Mouse (Mus musculus) granulocyte monocyte progenitor cell, adult 5-6 weeks (primary cell): ENCODE measurements around the gene Gramd4. TPM values are rescaled to one million over a fixed set of nuclear protein-coding genes. Genes with fewer than 3 reads are reported as not detected.

Experiments
- ATAC-seq: replicated peaks from 2 replicates; pipeline ENCODE4 v1.8.0; 2016; ENCODE audit warnings: mild to moderate bottlenecking, moderate TSS enrichment, inconsistent platforms; ENCODE audit not compliant: poor library complexity, severe bottlenecking
- total RNA-seq, 2 experiments: library from RNA; stranded (forward) in 1 of 2; stranded (reverse) in 1 of 2; fragments of 200-712, 200-1000 nt in 1 of 2; fragments of >200 nt in 1 of 2; fragmentation: Nextera tagmentation in 1 of 2; gene quantifications; 2 replicates each; pipeline ENCODE4 v1.2.3; 2014 to 2017

The Gramd4 gene
- total RNA-seq, 2 experiments from 2014 or later = 18.4 to 19.9 TPM

DNA sequence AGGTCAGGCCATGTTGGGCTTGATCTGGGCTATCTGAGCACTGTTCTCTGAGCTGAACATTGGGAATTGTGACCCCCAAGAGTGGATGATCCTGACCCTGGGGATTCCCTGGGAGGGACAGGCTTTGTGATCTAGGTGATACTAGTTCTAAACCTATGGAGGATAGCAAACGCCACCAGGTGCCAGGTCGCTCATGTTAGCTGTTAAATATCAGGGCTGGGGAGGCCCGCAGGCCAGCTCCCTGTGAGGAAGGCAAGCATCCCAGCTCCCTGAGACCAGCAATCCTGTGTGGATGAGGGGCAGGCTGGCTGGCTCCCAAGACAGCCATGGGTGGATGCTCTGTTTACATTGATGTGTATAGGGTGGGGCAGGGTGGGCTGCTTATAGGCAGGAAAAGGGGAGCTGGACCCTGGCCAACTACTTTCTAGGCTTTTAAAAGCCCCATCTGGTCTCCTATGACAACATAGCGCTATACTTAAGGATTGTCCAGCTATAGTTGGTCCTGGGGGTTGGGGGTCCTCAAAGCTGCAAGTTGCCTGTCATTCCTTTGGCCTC, 10.5 kb downstream of the Gramd4 start:
- no peak for ATAC-seq

DNA sequence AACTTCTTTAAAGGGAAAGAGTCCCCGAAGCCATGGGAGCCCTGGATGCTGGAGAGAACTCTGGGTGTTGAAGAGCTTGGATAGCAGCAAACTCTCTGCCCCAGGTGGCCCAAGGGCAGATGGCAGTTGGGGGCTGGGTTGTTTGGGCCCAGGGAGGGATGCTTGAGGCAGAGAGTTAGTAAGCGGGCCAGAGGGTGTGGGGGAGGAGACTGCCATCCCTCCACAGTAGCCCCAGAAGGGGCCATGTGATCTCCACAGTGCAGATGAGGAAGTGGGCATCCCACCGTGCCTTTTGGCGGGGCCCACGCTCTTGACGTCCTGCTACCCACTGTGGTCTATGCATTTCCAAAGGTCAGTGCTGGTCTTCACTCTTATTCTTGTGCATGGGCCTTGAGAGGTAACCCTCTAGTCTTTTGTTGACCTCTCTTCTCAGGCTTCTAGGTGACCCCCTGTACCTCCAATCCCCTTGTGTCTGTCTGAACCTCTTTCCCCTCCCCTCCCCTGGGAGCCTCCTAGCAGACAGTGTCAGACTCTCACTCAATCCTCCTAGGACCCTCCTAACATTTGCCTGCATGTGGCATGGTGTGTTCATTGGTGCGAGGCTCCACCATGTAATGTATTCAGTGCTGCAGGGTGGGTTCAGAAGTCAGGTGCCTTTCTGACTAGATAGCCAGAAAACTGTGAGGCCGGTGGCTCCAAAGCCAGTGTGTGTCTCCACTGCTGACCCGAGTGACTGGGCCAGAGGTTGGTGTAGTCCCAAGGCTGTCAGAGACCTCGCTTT, 11.7 kb downstream of the Gramd4 start:
- ATAC-seq = peak; percentile 46

DNA sequence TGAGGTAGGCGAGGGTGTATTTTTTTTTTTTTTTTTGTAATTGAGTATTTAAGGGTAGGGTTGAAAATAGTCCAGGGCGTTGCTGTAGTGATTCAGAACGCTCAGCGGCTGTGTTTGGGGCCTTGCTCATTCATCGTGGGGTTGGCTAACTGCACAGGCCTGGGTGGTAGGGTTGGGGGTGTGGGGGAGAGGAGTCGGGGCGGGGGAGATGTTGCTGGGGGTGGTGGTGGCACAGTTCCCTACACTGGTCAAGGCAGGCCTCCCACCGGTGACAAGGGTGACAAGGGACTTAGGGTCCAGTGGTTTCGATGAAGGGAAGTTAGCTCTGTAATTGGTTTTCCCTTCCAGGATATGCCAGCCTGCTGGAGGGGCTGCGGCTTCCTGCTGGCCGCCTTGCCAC, 12.9 kb downstream of the Gramd4 start:
- peak; percentile 32 for ATAC-seq

DNA sequence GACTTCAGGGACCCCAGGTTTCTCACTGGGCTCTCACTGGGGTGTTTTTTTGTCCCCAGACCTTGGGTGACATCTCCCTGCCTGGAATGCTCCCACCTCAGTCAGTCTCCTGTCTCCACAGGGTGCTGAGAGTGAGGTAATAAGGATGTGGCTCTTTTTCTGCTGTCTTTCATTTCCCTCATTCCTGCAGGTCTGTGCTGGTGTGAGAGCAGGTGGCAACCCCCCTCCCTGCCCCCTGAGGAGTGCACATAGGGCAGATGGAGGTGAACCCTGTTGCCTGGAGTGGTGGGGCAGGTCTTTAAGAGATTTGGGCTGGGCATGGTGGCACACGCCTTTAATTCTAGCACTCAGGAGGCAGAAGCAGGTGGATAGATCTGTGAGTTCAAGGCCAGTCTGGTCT, 13.7 kb downstream of the Gramd4 start:
- ATAC-seq = peak; percentile 33

DNA sequence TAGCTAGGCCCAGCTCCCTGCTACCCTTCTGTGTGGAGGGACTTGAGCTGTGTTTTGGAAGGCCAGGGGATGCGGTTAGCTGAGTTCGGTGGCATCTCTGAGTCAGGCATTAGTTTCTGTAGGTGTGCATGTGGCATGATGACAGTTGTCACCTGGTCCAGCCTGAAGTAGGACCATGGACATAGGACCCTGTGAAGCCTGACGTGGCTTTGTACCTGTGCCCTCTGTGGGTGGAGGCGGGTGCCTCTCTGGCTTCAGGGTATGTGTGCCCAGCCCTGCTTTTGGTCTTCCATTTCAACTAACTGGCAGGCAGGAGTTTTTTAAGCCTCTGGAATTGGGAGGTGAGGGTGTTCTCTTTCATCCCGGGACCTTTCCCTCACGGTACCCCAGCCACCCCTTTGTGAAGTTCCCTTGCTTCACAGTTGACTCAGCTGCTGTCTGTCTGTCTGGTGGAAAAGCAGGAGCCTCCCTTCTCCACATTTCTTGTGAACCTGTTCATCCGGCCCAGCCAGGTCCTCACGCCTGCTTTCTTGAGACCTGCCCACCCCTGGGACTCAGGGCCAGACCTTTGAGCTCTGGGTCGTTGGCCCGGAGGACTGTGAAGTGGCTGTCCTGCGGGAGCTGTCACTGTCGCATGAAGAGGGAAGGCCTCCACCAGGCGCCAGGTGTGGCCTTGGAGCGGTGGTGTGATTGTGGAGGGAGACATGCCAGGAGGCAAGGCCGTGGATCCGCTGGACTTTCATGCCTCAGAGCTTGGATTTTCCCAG, 16.9 kb downstream of the Gramd4 start:
- no peak for ATAC-seq

DNA sequence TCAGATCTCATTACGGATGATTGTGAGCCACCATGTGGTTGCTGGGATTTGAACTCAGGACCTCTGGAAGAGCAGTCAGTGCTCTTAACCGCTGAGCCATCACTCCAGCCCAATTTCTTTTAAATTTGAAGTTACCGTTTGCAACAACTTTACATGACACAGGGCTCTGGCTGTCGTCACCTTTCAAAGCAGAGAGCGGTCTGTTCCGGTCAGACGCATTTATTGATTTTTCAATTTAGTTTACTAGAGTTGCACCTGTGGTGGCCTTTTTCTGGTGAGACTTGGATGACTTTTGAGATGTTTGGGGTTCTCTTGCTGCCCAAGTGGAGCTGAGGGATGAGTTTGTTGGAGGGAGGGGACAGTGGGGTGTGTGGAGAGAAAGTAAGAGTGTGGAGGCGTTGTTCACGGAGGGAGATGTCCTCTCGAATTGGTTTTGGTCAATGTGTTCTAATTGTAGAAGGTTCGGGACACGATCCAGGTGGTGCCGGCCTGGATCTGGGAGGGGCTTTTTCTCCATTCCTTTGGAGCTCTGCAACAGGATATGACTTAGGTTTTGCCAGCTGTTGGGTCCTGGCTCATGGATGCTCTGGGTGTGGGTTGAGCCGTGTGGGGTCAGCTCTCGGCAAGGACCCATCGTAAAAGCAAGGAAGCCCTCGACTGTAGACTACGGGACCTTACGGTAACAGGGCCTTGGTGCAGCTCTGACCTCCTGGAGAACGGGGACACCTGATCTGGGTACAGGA, 18.0 kb downstream of the Gramd4 start:
- ATAC-seq = no peak

DNA sequence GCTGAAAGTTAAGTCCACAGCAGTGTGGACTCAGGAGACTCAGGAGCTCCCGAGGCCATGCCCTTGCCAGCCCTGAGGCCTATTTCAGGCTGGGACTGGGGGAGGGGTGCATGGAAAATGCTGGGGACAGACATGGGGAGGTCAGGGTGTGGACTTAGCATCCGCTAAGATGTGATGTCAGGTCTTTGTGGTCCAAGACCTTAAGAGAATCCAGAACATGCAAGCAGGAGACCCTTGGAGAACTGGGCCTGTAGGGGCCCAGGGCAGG, 18.5 kb downstream of the Gramd4 start:
- no peak for ATAC-seq

DNA sequence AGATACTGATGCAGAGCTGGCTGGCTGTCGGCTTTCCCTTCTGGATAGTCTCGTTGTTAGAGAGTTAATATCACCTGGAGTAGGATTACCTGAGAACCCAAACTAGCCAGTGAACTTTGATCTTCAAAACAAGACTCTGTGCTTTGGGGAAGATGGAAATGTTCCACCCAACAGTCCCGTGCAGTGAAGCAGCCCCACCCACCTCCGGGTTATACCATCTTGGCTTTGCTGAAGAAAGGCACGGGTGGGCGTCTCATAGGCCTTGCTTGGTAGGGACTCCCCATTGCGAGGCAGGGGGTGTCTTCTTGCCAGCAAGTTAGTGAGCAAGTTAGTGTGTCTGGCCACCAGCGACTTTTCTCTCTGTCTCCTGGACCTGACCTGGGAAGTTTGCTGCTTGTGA, 18.9 kb downstream of the Gramd4 start:
- ATAC-seq = no peak

DNA sequence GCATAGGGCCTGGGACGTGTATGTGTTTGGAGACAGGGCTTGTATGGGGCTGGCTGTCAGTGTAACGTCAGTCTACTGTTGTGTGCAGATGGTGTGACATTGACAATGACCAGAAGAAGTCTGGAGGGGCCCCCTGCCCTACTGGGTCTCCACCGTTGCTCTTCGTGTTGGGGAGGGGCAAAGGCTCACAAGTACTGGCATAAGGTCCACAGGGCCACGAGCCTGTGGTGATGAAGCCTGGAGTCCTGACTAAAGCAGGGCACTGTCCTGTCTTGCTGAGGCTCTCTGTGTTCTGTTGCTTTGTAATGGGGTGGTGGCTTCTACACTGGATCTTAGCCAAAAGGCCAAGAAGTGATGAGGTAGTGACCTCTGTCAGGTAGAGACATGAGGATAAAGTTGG, 20.4 kb downstream of the Gramd4 start:
- ATAC-seq = no peak

DNA sequence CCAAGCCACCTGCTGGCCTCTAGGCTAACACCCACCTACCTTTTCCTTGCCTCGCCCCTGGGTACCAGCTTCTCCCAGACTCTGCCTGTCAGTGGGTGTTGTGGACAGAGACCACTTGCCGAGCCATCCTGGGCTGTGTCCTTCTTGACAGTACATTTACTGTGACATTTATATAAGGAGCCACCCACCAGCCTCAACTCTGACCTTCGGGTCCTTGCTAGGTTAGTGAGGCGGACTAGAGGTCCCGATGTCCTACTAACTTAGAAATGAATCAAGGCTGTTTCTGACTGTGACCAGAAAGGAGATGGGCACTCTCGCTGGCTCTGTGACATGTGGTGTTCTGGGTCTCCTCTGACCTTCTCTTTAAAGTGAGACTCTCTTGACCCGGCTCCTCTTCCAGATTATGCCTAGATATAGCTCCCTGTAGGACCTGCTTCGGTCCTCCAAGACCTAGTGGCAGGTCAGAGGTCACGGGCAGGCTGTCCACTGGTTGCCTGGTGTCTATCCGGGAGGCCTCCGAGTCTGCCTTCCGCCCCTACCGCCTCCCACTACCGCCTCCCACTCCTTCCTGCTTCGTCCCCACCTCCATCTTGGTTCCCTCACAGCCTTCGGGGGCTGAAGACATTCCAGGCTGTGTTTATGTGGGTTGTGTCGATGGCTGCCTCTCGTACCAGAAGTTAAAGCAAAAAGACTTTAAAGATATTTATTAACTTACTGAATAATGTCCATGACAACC, 21.2 kb downstream of the Gramd4 start:
- ATAC-seq = no peak

DNA sequence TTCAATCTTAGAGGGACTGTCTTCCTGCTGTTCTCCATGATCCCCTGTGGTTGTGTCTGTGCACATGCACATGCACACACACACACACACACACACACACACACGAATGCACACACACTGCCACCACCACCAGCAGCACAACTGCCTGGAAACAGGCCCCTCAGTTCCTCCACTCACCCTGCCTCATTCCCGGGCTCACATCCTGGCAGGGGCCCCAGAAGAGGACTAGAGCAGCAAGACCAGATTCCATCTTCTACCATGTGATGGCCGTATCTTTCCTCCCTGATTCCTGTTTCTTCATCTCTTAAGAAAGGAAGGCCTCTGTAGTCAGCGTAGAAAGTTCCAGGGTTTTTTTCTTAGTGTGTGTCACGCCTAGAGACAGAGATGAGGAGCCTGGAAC, 22.0 kb downstream of the Gramd4 start:
- no peak for ATAC-seq

DNA sequence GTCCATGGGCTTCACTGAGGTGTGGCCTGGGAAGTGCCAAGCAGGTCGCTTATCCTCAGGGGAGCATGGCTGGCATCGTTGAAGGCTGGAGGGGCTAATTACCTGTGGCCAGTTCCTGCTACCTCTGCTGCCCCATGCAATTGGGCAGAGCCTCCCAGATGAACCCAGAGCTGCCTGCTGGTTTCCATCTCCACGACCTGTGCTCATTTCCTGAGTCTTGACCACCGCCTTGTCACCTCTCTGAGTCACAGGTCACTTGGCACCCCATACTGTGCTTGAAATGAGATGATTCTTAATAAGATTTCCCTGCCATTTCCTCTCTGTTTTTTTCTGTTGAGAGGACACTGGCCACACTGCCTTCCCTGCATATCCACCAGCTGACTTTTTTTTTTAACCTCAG, 22.4 kb downstream of the Gramd4 start:
- no peak for ATAC-seq

DNA sequence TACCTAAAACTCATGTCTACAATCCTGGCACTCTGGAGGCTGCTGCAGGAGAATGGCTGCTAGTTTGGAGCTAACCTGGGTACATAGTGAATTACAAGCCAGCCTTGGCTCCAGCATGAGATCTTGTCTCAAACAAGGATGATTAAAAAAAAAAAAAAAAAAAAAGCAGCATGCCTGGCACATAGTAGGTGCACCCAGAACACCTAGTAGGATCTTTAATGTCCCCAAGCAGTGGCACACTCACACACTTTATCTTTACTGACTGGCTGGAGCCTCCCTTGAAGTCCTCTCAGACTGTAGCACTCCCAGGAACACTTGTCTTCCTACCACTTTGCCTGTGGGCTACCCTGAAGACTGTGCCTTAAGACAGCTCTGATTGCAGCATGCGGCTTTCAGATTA, 22.9 kb downstream of the Gramd4 start:
- ATAC-seq = no peak

DNA sequence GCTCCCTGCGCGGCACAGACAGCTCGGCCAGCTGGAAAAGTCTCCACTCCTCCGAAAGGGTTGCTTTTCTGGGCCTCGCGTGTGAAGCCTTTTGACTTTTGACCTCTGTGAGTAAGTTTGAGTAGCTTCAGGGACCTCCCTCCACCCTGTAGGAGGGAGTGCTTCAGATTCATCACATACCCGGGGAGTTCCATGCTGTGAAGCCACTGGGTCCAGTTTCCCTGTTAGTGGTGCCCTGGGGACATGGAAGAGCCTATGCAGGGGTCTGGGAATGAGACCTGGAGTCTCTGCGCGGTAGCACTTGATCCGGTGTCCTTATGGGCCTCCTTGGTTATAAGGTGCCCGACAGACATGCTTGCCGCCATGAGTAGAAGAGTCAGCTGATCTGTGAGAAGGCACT, 24.2 kb downstream of the Gramd4 start:
- no peak for ATAC-seq

DNA sequence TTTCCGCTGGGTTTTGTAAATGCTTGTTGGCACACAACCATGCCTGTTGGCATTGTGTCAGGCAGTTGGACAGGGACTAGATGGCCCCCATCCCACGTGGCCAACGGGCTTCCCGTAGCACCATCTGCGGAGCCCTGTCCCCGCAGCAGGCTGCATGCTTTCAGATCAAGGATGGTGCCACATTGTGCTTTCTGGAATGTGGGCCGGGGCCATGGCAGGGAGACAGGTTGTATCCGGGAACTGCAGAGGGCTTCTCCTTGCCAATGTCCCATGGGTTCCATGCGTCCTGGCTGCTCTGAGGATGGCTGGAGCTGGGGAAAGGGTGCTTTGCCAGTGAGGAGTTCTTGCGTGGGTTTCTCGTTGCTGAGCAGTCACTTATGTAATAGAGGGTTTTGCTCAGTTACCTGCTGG, 25.1 kb downstream of the Gramd4 start:
- ATAC-seq = no peak

DNA sequence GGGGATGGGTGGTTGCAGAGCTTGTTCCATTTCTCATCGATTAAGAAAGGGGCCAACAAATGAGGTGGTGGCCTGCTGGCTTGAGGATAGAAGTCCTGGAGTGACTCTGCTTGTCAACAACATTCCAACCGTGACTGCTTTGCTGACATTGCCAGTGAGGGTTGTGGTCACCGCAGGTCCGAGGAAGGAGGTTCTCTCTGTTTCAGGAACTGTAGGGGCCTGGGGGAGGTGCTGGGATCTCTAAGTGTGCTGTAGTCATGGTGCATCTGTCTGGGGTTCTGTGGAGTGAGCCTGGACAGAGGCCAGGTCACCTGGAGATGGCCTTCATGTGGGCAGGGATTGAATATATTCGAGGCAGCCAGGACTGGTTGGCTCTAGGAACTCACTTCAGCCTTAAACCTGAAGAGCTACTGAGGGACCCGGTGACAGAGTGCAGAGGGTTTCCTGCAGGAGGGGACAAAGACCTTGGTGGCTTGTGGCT, 25.8 kb downstream of the Gramd4 start:
- peak; percentile 39 for ATAC-seq

DNA sequence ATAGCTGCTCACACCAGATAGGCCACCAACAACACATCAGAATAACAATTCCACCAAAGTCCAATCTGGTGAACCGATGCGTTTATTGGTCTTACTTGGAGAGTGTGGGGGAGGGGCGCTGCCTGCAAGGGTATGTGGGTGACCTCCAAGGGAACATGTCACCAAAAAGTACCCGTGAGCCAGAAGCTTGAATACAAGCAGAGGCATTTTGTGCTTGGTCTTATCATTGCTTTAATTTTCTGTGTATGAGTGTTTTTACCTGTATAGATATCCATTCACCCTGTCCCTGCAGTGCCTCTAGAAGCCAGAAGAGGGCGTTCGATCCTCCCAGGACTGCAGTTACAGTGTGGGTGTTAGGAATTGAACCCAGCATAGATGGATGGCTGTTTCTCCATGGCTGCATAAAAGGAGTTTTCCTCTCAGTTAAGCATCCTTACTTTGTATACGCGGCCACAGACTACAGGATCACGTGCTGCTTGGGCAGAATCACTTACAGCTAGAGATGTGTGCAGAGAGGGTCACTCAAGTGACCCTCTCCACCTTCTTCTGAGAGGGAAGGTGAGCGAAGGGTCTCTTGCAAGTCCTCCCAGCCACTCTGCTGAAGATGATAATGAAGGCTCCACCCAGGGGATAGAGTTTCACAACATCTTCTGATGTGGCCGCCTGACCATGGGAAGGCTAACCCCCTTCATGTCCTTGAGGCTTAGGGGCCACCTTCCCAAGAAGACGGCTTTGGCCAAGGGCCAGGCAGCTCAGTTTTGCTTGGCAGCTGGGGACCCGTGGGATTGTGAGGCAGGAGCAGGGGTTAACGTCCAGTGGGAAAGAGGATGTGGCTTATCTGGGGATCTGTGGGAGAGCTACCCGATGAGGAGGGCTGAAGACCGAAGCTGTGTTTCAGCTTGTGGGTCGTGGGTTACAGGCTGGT, 28.1 kb downstream of the Gramd4 start:
- peak; percentile 14 for ATAC-seq

DNA sequence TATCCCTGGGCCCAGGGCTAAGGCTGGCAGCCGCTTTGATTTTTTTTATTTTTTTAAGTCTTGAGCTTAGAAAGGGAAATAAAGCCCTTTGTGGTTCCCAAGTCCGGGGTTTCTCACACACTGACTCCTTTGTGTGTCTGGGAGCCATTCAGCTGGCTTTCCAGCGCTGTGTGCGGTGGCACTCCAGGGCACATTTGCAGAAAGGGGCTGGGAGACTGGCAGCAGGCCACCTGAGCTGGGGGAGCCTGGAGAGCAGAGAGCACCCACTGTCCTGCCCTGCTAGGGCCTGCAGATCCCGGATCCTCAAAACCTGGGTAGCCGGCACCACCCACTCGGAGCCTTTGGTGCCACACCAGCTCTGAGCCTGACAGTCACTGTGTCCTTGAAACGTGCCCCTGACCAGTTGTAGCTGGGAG, 28.8 kb downstream of the Gramd4 start:
- no peak for ATAC-seq

DNA sequence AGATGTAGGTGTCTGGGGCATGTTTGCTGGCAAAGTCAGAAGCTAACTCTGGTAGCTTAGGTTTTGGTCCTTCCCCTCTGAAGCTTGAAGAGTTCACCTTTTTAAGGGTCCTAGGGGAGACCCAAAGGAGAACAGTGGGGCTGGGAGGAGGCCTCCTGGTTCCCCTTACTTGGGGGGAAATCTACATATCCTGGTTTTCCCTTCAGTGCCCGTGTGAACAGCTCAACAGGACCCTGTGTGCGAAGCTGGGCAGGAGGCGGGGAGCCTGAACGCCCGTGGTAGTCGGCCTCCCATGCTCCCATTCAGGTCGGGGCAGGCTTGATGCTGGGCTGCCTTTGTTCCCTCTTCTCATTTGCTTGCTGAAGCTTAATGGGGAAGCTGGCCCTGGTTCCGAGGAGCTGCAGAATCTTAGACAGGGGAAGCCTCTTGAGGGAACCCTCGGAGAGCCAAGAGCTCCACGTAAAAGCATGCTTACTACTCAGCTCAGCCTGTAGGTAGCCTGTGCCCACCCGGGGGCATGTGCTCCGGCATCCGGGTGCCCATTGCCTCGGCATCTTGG, 30.2 kb downstream of the Gramd4 start:
- ATAC-seq = 0 out of 2 replicates have a peak, but pooled peaks have one; percentile 12
